Mouse (Mus musculus) hindbrain, embryonic 10.5 days (tissue): ENCODE measurements around the gene Adnp. TPM values are rescaled to one million over a fixed set of nuclear protein-coding genes. Genes with fewer than 3 reads are reported as not detected.
A peak's percentile ranks its signal among the peaks of the same experiment; 100 is the strongest.

ENCODE experiments used
- DNase-seq: peaks from one replicate; pipeline ENCODE4 v3.0.0-alpha.2; 2017; ENCODE audit warnings: low spot score
- H3K27ac ChIP-seq: fragments of 300-500 bp; sonication (generic); 2 replicates; pipeline ENCODE4 v1.5.1; 2016; ENCODE audit warnings: mild to moderate bottlenecking, moderate library complexity
- H3K27me3 ChIP-seq: fragments of 300-500 bp; sonication (generic); 2 replicates; pipeline ENCODE4 v1.6.1; 2016; ENCODE audit warnings: mild to moderate bottlenecking; ENCODE audit not compliant: poor library complexity, insufficient read depth, severe bottlenecking
- H3K36me3 ChIP-seq: fragments of 300-500 bp; sonication (generic); 2 replicates; pipeline ENCODE4 v1.6.1; 2016; ENCODE audit warnings: mild to moderate bottlenecking, moderate library complexity
- H3K4me1 ChIP-seq: fragments of 300-500 bp; sonication (generic); replicated peaks from 2 replicates; pipeline ENCODE4 v1.6.1; 2016; ENCODE audit warnings: mild to moderate bottlenecking
- H3K4me3 ChIP-seq: fragments of 300-500 bp; sonication (generic); 2 replicates; pipeline ENCODE4 v1.5.1; 2016; ENCODE audit warnings: mild to moderate bottlenecking, moderate library complexity
- H3K9me3 ChIP-seq: fragments of 300-500 bp; sonication (generic); 2 replicates; pipeline ENCODE4 v1.6.1; 2016; ENCODE audit warnings: mild to moderate bottlenecking, moderate library complexity
- WGBS: fragments of 180-500 bp; shearing (Covaris S2); methylation state at CpG from one replicate; pipeline ENCODE4 v1.1.7; 2016; 5-methylcytosine and 5-hydroxymethylcytosine counted together
- polyA plus RNA-seq: library from polyadenylated mRNA; unstranded; fragments of >200 nt; fragmentation: Nextera tagmentation; extraction: Ambion mirVana; gene quantifications from 2 replicates; pipeline ENCODE4 v1.2.1, GENCODE M21; 2016

Adnp gene
- polyA plus RNA-seq, 1 experiment from 2014 or later = 2.3 TPM

DNA sequence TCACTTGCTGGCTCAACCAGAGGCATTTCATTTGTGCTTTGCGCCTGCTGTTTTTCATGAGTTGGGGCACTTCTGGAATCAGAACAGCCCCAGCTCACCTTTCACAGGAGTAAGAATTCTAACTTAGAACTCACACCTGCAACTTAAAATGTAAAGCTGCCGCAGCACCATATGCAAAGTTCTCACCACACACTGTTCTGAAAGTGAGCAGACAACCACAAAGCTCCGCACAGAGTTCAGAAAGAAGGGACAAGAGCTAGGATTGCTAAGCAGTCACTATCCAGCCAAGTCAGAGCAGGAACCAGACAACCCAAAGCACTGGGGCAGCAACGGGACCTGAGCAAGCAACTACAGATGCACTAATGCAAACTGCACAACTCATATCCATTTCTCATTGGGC lies 7.4 kb downstream of the Adnp start:
- Histone ChIP-seq H3K4me1 (peaks cover 46% of the 10 kb centered on the region), H3K9me3 (no peaks in the 10 kb centered on the region), H3K4me3 (no peak overlapping the region), H3K27me3 (no peaks in the 10 kb centered on the region), H3K27ac (no peak overlapping the region), H3K36me3 (peaks cover 93% of the 10 kb centered on the region)
- DNase-seq = no peak
- 91% methylated on average over 4 of the region's 4 CpGs for WGBS

DNA sequence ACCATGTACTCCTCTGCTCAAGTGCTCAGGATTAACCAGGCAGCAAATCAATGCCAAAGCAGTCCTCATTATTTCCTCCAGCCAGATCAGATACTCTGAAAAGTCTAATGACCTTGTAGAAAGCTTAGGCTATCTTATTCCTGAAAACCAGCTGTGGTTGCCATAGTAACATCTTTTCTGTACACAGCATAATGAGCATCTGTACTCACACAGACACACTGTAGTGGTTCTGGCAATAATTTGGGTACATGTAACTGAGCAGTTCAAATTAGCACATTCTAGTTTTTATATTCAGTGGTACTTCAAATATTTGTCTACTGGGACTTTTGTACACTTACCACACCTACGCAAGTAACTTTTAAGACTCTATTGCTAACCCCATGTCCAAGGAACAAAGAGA lies 8.5 kb downstream of the Adnp start:
- H3K27ac ChIP-seq = no peak overlapping the region
- no peaks in the 10 kb centered on the region for H3K27me3 ChIP-seq
- no peak overlapping the region for H3K4me3 ChIP-seq
- DNase-seq = no peak
- peaks cover 92% of the 10 kb centered on the region for H3K36me3 ChIP-seq
- H3K4me1 ChIP-seq = peaks cover 41% of the 10 kb centered on the region
- WGBS = 97% methylated on average over 1 of the region's 1 CpGs
- no peaks in the 10 kb centered on the region for H3K9me3 ChIP-seq

DNA sequence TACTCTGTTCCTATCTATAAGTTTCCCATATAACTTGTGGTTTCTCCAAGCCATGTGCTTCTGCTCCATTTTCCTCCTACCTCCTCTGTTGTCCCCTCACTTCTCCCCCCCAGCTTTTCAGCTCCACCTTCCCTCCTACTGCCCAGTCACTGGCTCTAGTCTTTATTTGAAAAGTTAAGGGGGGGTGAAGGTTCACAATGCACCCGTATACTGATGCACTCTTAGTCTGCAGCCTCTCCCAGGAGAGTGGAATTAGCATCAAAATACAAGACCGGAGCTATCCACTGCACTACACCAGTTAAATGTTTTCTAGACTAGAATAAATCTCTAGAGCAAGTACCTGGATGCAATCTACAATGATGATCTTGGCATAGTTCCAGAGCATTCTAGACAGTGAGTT lies 11.2 kb downstream of the Adnp start:
- H3K27me3 ChIP-seq = no peaks in the 10 kb centered on the region
- WGBS = 59% methylated on average over 2 of the region's 2 CpGs
- DNase-seq = no peak
- H3K36me3 ChIP-seq = peaks cover 94% of the 10 kb centered on the region
- no peaks in the 10 kb centered on the region for H3K9me3 ChIP-seq
- H3K27ac ChIP-seq = no peak overlapping the region
- H3K4me3 ChIP-seq = no peak overlapping the region
- H3K4me1 ChIP-seq = peaks cover 42% of the 10 kb centered on the region

DNA sequence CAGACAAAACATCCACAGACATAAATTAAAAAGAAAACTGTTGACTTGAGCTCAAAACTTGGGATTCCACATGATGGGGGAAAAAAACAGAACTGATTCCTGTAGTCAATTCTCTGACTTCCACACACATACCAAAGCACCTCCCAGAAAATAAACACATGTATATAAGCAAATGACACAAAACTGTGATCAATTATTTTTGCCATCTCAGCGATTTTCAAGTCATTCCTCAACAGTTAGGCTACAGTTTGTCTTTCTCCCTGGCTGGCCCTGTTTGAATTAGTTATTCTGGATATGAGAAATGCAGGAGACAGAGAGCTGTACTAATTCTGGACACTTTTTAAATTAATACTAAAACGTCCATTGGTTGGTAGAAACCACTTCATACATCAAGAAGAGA lies 13.2 kb downstream of the Adnp start:
- peaks cover 87% of the 10 kb centered on the region for H3K36me3 ChIP-seq
- WGBS = 80% methylated on average over 2 of the region's 2 CpGs
- H3K4me3 ChIP-seq = no peak overlapping the region
- no peaks in the 10 kb centered on the region for H3K9me3 ChIP-seq
- peaks cover 27% of the 10 kb centered on the region for H3K4me1 ChIP-seq
- no peak overlapping the region for H3K27ac ChIP-seq
- no peak for DNase-seq
- H3K27me3 ChIP-seq = no peaks in the 10 kb centered on the region

DNA sequence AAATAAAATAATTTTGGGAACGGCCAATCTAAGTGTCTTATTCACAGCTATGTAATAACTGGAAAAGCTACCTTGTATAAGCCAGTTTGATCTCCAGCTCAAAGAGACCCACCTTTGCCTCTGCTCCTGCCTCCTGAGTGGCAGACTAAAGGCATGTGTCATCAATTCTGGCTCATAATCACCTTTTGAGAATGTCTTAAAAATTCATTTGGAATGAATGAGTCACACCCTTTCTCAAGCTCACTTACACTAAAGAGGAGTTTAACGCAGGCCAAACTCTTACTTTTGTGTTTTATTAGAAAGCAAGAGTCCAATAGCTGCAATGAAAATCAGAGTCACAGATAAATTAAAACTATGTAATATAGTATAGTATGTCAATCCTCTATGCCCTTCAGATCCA lies 15.1 kb downstream of the Adnp start:
- WGBS = 98% methylated on average over 2 of the region's 2 CpGs
- Histone ChIP-seq H3K27me3 (no peaks in the 10 kb centered on the region), H3K27ac (no peak overlapping the region), H3K4me1 (peaks cover 19% of the 10 kb centered on the region; the same call in 1 of the 2 replicates), H3K9me3 (no peaks in the 10 kb centered on the region), H3K4me3 (no peak overlapping the region), H3K36me3 (peaks cover 87% of the 10 kb centered on the region)
- DNase-seq = no peak

DNA sequence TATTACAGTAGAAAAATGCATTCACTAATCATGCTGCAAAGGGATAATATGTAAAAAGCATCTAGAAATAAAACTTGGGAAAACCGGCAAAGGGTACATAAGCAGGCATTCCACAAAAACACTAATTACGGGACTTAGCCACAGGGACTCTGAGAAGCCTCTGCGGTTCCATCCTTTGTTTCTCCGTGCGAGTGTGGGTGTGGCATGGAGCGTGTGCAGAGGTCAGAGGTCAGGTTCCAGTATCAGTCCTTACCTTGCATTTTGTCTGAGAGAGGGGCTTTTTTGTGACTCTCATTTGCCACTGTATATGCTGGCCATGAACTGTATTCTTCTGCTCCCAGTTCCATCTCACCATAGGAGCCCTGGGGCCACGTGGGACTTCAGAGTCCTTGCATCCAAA lies 31.0 kb downstream of the Adnp start:
- Histone ChIP-seq H3K36me3 (peaks cover 48% of the 10 kb centered on the region), H3K4me1 (no peaks in the 10 kb centered on the region; the same call in 1 of the 2 replicates), H3K27me3 (no peaks in the 10 kb centered on the region), H3K4me3 (no peak overlapping the region), H3K27ac (no peak overlapping the region), H3K9me3 (no peaks in the 10 kb centered on the region)
- DNase-seq = no peak
- WGBS = 43% methylated on average over 7 of the region's 7 CpGs

DNA sequence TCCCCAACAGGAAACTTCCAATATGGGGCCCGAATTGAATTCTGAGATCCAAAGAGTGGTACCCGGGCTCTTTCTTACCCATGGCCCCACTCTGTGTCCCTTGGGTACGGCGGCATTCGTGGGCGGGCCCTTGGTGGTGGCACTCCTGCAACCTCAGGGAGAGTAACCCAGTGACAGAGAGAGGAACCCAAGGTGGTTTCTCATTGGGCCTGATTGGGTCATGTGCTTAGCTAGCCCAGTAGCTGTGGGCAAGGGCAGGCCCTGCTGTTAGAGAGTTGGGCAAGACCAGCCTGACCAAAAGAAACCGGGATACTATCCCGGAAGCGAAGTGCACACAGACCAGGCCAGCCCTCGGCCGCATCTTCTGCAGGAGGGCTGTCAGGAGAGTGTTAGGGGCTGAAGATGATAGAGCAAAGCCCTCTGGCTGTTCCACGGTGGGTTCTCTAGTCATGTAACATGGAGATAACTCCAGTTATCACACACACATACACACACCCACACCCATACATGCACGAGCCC lies 36.7 kb downstream of the Adnp start:
- H3K9me3 ChIP-seq = no peaks in the 10 kb centered on the region
- 10% methylated on average over 13 of the region's 13 CpGs for WGBS
- DNase-seq = peak; percentile 47
- peak overlapping the region; percentile 20 for H3K4me3 ChIP-seq
- peaks cover 21% of the 10 kb centered on the region for H3K36me3 ChIP-seq
- H3K27ac ChIP-seq = peak overlapping the region; percentile 71
- no peaks in the 10 kb centered on the region for H3K27me3 ChIP-seq
- peaks cover 38% of the 10 kb centered on the region for H3K4me1 ChIP-seq

DNA sequence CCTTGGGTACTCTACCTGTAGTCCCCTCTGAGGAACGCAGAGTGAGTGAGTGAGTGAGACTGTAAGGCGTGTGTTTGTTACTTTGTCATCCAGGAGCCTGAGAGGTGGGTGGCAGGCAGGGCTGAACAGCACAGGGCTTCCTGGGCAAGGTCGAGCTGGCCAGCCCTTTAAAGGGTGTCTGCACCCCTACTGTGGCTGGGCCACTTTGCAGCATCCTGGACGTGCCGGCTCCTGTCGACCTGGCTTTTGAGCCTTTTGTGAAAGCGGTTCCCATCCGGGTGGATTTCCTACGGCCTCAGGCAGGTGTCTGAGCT lies 37.2 kb downstream of the Adnp start:
- no peak for DNase-seq
- Histone ChIP-seq H3K27ac (peak overlapping the region; percentile 71), H3K27me3 (no peaks in the 10 kb centered on the region), H3K4me3 (peak overlapping the region; percentile 20), H3K9me3 (no peaks in the 10 kb centered on the region), H3K4me1 (peaks cover 38% of the 10 kb centered on the region), H3K36me3 (peaks cover 17% of the 10 kb centered on the region)
- WGBS = 2% methylated on average over 9 of the region's 9 CpGs

DNA sequence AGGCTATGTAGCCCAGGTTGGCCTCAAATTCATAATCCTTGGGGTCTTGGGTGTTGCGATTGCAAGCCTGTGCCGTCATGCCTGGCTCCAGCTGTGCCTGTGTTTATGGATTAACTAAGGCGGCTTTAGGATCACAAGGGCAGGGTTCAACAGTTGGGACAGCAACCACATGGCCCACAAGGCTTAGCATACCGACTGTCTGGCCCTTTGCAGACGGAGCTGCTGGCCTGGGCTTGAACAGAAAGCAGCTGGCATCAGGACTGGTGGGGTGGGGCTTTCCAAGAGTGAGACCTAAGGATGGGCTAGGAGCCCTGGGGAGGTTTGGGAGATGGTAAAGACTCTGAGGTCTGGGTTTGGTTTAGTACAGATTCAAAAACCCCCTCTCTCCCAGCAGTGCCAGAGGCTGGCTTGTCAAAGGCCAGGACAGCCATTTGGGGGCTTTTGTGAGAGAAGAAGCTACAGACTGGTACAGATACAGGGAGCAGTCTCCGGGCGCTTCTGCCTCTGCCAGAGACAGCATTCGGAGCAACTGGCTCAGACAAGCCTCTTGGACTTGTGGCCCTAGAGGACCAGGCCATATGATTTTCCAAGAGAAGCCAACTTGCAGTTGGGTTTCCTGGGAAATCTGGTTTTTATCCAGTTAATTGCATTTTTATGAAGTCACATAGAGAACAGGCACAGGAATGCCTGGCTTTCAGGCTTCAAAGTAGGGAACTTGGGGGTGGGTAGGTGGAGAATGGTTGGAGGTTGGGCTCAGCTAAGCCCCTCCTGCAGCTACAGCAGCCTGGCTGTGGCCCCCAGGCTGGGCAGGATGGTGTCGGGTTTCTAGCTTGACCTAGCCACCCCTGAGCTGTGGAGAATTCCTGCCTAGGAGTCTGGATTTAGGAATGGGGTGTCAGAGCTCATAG lies 37.8 kb downstream of the Adnp start:
- peak; percentile 73 for DNase-seq
- peak overlapping the region; percentile 71 for H3K27ac ChIP-seq

DNA sequence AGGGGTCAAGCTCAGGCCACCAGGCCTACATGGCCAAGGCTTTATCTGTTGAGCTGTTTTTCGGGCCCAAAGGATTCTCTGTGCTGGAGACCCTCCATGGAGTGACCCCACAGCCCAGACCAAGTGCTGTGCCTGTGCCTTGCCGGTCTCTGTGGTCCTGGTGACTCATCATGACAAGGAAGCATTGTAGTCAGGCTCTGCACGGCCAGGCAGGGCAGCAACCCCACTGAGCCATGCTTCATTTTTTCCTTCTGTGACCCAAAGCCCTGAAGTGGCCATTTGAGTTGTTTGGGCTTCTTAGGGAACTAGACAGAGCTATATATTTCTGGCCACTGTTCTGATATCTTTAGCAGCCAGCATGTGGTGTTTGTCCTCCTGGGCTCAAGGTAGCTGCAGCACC lies 39.1 kb downstream of the Adnp start:
- DNase-seq = no peak
- H3K4me1 ChIP-seq = peaks cover 38% of the 10 kb centered on the region
- WGBS = 49% methylated on average over 3 of the region's 3 CpGs
- H3K36me3 ChIP-seq = peaks cover 6% of the 10 kb centered on the region; the same call in 1 of the 2 replicates
- 0 out of 2 replicates have a peak overlapping the region, but pooled peaks have one; percentile 71 for H3K27ac ChIP-seq
- H3K9me3 ChIP-seq = no peaks in the 10 kb centered on the region
- no peak overlapping the region for H3K4me3 ChIP-seq
- no peaks in the 10 kb centered on the region for H3K27me3 ChIP-seq

More for the DNA sequence above, 37.8 kb downstream of the Adnp start:
- no peaks in the 10 kb centered on the region for H3K9me3 ChIP-seq
- no peaks in the 10 kb centered on the region for H3K27me3 ChIP-seq
- H3K4me3 ChIP-seq = peak overlapping the region; percentile 20
- H3K36me3 ChIP-seq = peaks cover 13% of the 10 kb centered on the region; the same call in 1 of the 2 replicates
- 37% methylated on average over 9 of the region's 9 CpGs for WGBS
- peaks cover 38% of the 10 kb centered on the region for H3K4me1 ChIP-seq

DNA sequence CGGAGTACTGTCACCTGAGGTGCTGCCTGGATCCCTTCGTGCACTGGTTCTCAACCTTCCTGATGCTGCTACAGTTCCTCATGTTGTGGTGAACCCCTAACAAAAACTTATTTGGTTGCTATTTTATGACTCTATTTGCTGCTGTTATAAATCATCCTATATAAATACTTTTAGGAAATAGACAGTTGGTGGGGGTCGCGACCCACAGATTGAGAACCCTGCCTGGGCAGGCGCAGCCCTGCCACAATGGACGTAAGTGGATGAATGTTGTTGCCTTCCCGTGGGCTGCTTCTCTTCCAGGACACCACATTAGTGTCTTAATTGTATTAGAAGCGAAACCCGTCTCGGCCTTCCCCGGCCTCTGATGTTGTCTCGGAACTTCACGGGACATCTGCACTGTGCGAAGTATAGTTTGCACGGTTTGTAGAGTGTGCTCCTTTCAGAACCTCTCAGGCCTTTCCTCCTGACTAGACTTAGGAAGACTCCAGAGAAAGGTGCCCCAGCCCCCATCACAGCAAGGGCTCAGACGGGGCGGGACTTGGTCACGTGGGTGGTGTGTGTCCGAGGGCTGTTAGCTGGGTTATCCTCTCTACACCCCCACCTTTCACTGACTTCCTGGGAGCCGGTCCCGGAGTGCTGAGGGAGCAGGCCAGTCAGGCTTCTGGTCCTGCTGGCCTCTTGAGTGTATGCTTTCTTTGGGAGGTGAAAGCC lies 40.0 kb downstream of the Adnp start:
- Histone ChIP-seq H3K27me3 (peaks cover 8% of the 10 kb centered on the region), H3K9me3 (no peaks in the 10 kb centered on the region), H3K4me1 (peaks cover 40% of the 10 kb centered on the region), H3K4me3 (no peak overlapping the region), H3K27ac (no peak overlapping the region), H3K36me3 (no peaks in the 10 kb centered on the region)
- no peak for DNase-seq
- WGBS = 54% methylated on average over 21 of the region's 21 CpGs

DNA sequence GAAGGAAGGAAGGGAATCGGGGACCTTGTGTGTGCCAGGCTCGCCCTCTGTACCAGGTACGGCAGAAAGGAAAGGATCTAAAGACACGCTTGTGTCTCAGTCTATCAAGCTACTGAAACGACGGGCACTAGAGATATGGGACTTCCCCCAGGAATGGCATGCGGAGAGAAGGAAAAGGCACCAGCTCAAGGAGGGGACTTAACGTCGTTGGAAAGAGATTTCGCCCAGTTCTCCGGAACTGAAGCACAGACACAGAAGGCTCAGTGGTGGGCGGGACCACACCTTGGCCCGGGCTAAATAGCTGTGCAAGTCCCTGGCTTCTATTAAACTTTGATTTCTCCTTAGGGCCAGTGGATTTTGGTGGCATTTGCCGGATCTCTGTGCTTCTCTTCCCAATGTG lies 44.9 kb downstream of the Adnp start:
- peaks cover 29% of the 10 kb centered on the region for H3K4me1 ChIP-seq
- no peak for DNase-seq
- H3K27me3 ChIP-seq = peaks cover 53% of the 10 kb centered on the region
- no peaks in the 10 kb centered on the region for H3K36me3 ChIP-seq
- H3K4me3 ChIP-seq = peak overlapping the region; percentile 43
- H3K27ac ChIP-seq = peak overlapping the region; percentile 86
- 9% methylated on average over 14 of the region's 14 CpGs for WGBS
- no peaks in the 10 kb centered on the region for H3K9me3 ChIP-seq

DNA sequence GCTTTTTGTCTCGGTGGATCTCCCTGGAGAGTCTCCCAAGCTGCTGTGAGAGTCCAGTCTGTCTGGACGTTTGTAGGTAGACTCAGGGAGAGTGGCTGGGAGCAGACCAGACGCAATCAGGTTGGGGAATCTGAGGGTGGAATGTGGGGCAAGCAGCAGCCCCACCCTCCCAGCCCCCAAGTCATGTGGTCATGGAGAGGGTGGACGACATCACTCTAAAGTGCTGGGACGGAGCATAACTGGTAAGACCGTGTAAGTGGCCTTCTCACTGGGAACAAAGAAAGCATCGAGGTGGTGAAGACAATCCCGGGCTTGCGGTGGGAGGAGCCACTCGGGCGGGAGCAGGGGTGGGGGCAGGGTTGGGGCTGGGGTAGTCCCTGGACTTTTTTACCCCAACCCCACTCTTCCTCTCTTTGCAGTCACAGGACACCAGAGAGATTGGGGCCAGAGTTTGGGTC lies 45.4 kb downstream of the Adnp start:
- Histone ChIP-seq H3K4me1 (peaks cover 27% of the 10 kb centered on the region), H3K27ac (peak overlapping the region; percentile 86), H3K27me3 (peaks cover 55% of the 10 kb centered on the region), H3K9me3 (no peaks in the 10 kb centered on the region), H3K4me3 (peak overlapping the region; percentile 43), H3K36me3 (no peaks in the 10 kb centered on the region)
- 4% methylated on average over 11 of the region's 11 CpGs for WGBS
- peak; percentile 51 for DNase-seq
